Mouse (Mus musculus) G1E (cell line): Measurements from ENCODE around the gene Kdelr2. TPM values are rescaled to one million over a fixed set of nuclear protein-coding genes. Genes with fewer than 3 reads are reported as not detected.

Experiments
- ATAC-seq: 2 replicates; pipeline ENCODE4 v1.8.0; 2016; ENCODE audit warnings: mild to moderate bottlenecking; ENCODE audit not compliant: insufficient number of reproducible peaks, poor library complexity, low FRiP score, severe bottlenecking; ENCODE audit errors: extremely low read depth
- DNase-seq: peaks from one replicate; pipeline ENCODE4 v3.0.0; 2012; ENCODE audit warnings: low spot score
- H3K27me3 ChIP-seq: 2 replicates; pipeline ENCODE4 v1.6.1; 2012; ENCODE audit warnings: mild to moderate bottlenecking, low read length, inconsistent platforms; ENCODE audit not compliant: insufficient read depth
- H3K36me3 ChIP-seq: replicated peaks from 2 replicates; pipeline ENCODE3; 2012; ENCODE audit warnings: mild to moderate bottlenecking, inconsistent platforms
- H3K4me1 ChIP-seq: 2 replicates; pipeline ENCODE4 v1.6.1; 2012; ENCODE audit warnings: low read depth, low read length, inconsistent platforms, mixed read lengths; ENCODE audit not compliant: insufficient read depth
- H3K4me3 ChIP-seq: 2 replicates; pipeline ENCODE4 v1.5.1; 2012; ENCODE audit warnings: low read depth, mild to moderate bottlenecking, inconsistent platforms, low read length, moderate library complexity, mixed read lengths
- H3K9me3 ChIP-seq: replicated peaks from 2 replicates; pipeline ENCODE4 v1.6.1; 2012; ENCODE audit warnings: inconsistent platforms
- CTCF ChIP-seq: IDR thresholded peaks from 2 replicates; pipeline ENCODE4 v1.5.1; 2012; ENCODE audit warnings: low read depth, low read length, inconsistent platforms, mixed read lengths
- GATA1 ChIP-seq: IDR thresholded peaks from 2 replicates; pipeline ENCODE4 v1.6.1; 2012; ENCODE audit warnings: borderline replicate concordance, low read length, inconsistent platforms, mixed read lengths
- GATA2 ChIP-seq: IDR thresholded peaks from 2 replicates; pipeline ENCODE4 v1.6.1; 2012; ENCODE audit warnings: low read depth, low read length, inconsistent platforms, borderline replicate concordance
- POLR2AphosphoS5 ChIP-seq: IDR thresholded peaks from 2 replicates; pipeline ENCODE4 v1.6.1; 2012; ENCODE audit warnings: low read depth, low read length, inconsistent platforms; ENCODE audit not compliant: insufficient replicate concordance
- TAL1 ChIP-seq: conservative IDR thresholded peaks from 2 replicates; pipeline ENCODE4 v1.6.1; 2012; ENCODE audit warnings: low read depth, low read length, inconsistent platforms, mixed read lengths
- polyA plus RNA-seq: library from polyadenylated mRNA; stranded (reverse); fragments of >175 nt; gene quantifications from 2 replicates; pipeline ENCODE4 v1.2.3, GENCODE M21; 2012
- total RNA-seq, 2 experiments: library from RNA; stranded (forward) in 1 of 2; stranded (reverse) in 1 of 2; fragments of 200-1000 nt in 1 of 2; fragments of >200 nt in 1 of 2; fragmentation: Nextera tagmentation in 1 of 2; gene quantifications; 2 replicates each; pipeline ENCODE4 v1.2.3; 2014 to 2017

The Kdelr2 gene
- total and polyA plus RNA-seq, 3 experiments, result 43.7 to 75.3 (median 59.7) TPM

GRCm38 (mm10) chr5:143441753-143442152, 38.1 kb downstream of the Kdelr2 start:
- H3K27me3 ChIP-seq, result peaks cover 39% of the 10 kb centered on the region
- H3K36me3 ChIP-seq, result no peaks in the 10 kb centered on the region
- DNase-seq (no peak), ATAC-seq (no peak)
- no peak overlapping the region for H3K4me3 ChIP-seq
- no peaks in the 10 kb centered on the region for H3K9me3 ChIP-seq
- peaks cover 7% of the 10 kb centered on the region for H3K4me1 ChIP-seq
- TF ChIP-seq POLR2AphosphoS5, result no peak
- TF ChIP-seq GATA1, result no peak
- no peak for TF ChIP-seq GATA2
- TF ChIP-seq CTCF, result no peak

- Histone ChIP-seq H3K36me3 (peaks cover 25% of the 10 kb centered on the region), H3K4me3 (peak overlapping the region; percentile 82), H3K9me3 (peaks cover under 1% of the 10 kb centered on the region), H3K27me3 (no peaks in the 10 kb centered on the region), H3K4me1 (peaks cover 45% of the 10 kb centered on the region)
- TF ChIP-seq POLR2AphosphoS5 (no peak), GATA1 (no peak), TAL1 (no peak), CTCF (no peak), GATA2 (no peak)
- DNase-seq, result no peak
- ATAC-seq, result no peak
Observed at GRCm38 (mm10) chr5:143463671-143464070, 60.0 kb downstream of the Kdelr2 start.

GRCm38 (mm10) chr5:143464100-143464756, 60.6 kb downstream of the Kdelr2 start, which contains the start of gene Daglb:
Gene Daglb, plus strand, starts transcription at chr5:143464584.
- Histone ChIP-seq H3K27me3 (no peaks in the 10 kb centered on the region), H3K4me1 (peaks cover 46% of the 10 kb centered on the region), H3K4me3 (peak within 1 kb of the TSS; percentile 82), H3K36me3 (peaks cover 30% of the 10 kb centered on the region), H3K9me3 (no peaks in the 10 kb centered on the region; the same call in 1 of the 2 replicates)
- peak; percentile 83 for DNase-seq
- TF ChIP-seq GATA1, result no peak
- TF ChIP-seq CTCF, result no peak
- no peak for TF ChIP-seq GATA2
- no peak for TF ChIP-seq TAL1
- no peak for TF ChIP-seq POLR2AphosphoS5
- ATAC-seq, result peak; percentile 87

- DNase-seq (no peak), ATAC-seq (peak; percentile 23; the same call in 1 of the 2 replicates)
- Histone ChIP-seq H3K4me1 (peaks cover 47% of the 10 kb centered on the region), H3K4me3 (peak overlapping the region; percentile 82), H3K36me3 (peaks cover 35% of the 10 kb centered on the region), H3K9me3 (no peaks in the 10 kb centered on the region), H3K27me3 (no peaks in the 10 kb centered on the region)
- TF ChIP-seq GATA1 (no peak), POLR2AphosphoS5 (no peak), CTCF (no peak), TAL1 (no peak), GATA2 (no peak)
Observed at GRCm38 (mm10) chr5:143464757-143465118, 61.1 kb downstream of the Kdelr2 start.

GRCm38 (mm10) chr5:143465156-143466085, 61.8 kb downstream of the Kdelr2 start:
- DNase-seq, result no peak
- H3K9me3 ChIP-seq, result no peaks in the 10 kb centered on the region
- TF ChIP-seq TAL1, result peak; percentile 74
- TF ChIP-seq GATA2, result no peak
- H3K4me3 ChIP-seq, result peak overlapping the region; percentile 82
- H3K36me3 ChIP-seq, result peaks cover 39% of the 10 kb centered on the region
- peaks cover 48% of the 10 kb centered on the region for H3K4me1 ChIP-seq
- ATAC-seq, result 0 out of 2 replicates have a peak, but pooled peaks have one; percentile 15
- H3K27me3 ChIP-seq, result no peaks in the 10 kb centered on the region

- H3K36me3 ChIP-seq, result peaks cover 56% of the 10 kb centered on the region
- H3K27me3 ChIP-seq, result no peaks in the 10 kb centered on the region
- peaks cover 64% of the 10 kb centered on the region for H3K4me1 ChIP-seq
- no peak overlapping the region; the same call in 1 of the 2 replicates for H3K4me3 ChIP-seq
- ATAC-seq, result no peak
- no peaks in the 10 kb centered on the region for H3K9me3 ChIP-seq
- TF ChIP-seq GATA1 (no peak), GATA2 (no peak), CTCF (no peak), POLR2AphosphoS5 (no peak), TAL1 (no peak)
- DNase-seq, result no peak
Observed at GRCm38 (mm10) chr5:143466891-143467669, 63.4 kb downstream of the Kdelr2 start.
